Mouse (Mus musculus) liver, embryonic 14.5 days (tissue): ENCODE data around the gene 1810043G02Rik. TPM values are rescaled to one million over a fixed set of nuclear protein-coding genes. Genes with fewer than 3 reads are reported as not detected.

Experiments
- ATAC-seq: fragments of 200-750 bp; cut with Nextera tagmentation; 2 replicates; pipeline ENCODE4 v1.8.0; 2017; ENCODE audit warnings: moderate number of reproducible peaks, mild to moderate bottlenecking, moderate library complexity; ENCODE audit not compliant: insufficient read depth
- DNase-seq, 3 experiments: peaks; one replicate each; pipeline ENCODE4 v3.0.0-alpha.2; 2012 to 2013; ENCODE audit warnings: low read depth in 3 of 3, low spot score in 3 of 3
- H3K27ac ChIP-seq: fragments of 300-500 bp; sonication (generic); 2 replicates; pipeline ENCODE4 v1.5.1; 2014; ENCODE audit warnings: moderate library complexity, mild to moderate bottlenecking, control low read depth, inconsistent platforms
- H3K27me3 ChIP-seq: fragments of 300-500 bp; sonication (generic); 2 replicates; pipeline ENCODE4 v1.6.1; 2014; ENCODE audit warnings: mild to moderate bottlenecking, low read length, moderate library complexity; ENCODE audit not compliant: control insufficient read depth, insufficient read depth
- H3K36me3 ChIP-seq: fragments of 300-500 bp; sonication (generic); replicated peaks from 2 replicates; pipeline ENCODE4 v1.6.1; 2014; ENCODE audit warnings: low read depth; ENCODE audit not compliant: control insufficient read depth, insufficient read depth
- H3K4me1 ChIP-seq, 2 experiments: fragments of 200-500 bp in 1 of 2; fragments of 300-500 bp in 1 of 2; sonication (generic) in 1 of 2; replicated peaks; 2 replicates each; pipeline ENCODE4 v1.6.1; 2012 to 2014; ENCODE audit warnings: antibody characterized with exemption in 1 of 2, inconsistent platforms in 1 of 2, low read length in 1 of 2; ENCODE audit not compliant: control insufficient read depth in 2 of 2, insufficient read depth in 2 of 2
- H3K4me2 ChIP-seq: fragments of 300-500 bp; sonication (generic); 2 replicates; pipeline ENCODE4 v1.6.1; 2014; ENCODE audit warnings: low read depth, mild to moderate bottlenecking, control low read depth, moderate library complexity
- H3K4me3 ChIP-seq, 2 experiments: fragments of 200-500 bp in 1 of 2; fragments of 300-500 bp in 1 of 2; sonication (generic) in 1 of 2; 2 replicates each; pipeline ENCODE4 v1.5.1; 2012 to 2014; ENCODE audit warnings: low read depth in 2 of 2, low read length in 2 of 2, mild to moderate bottlenecking in 2 of 2, control low read depth in 1 of 2, inconsistent platforms in 1 of 2, moderate library complexity in 1 of 2; ENCODE audit not compliant: insufficient read depth in 1 of 2
- H3K9ac ChIP-seq: fragments of 300-500 bp; sonication (generic); replicated peaks from 2 replicates; pipeline ENCODE4 v1.6.1; 2014; ENCODE audit warnings: mild to moderate bottlenecking, control low read depth, moderate library complexity
- H3K9me3 ChIP-seq: fragments of 300-500 bp; sonication (generic); 2 replicates; pipeline ENCODE4 v1.6.1; 2016; ENCODE audit warnings: low read length, mixed read lengths; ENCODE audit not compliant: control insufficient read depth
- CTCF ChIP-seq: IDR thresholded peaks from 2 replicates; pipeline ENCODE4 v1.5.1; 2016; ENCODE audit warnings: antibody characterized with exemption, low read depth, control low read depth
- EP300 ChIP-seq: IDR thresholded peaks from 2 replicates; pipeline ENCODE4 v1.6.1; 2016; ENCODE audit warnings: antibody characterized with exemption, low read depth
- WGBS: fragments of 180-500 bp; shearing (Covaris S2); extraction: QIAGEN DNeasy Blood & Tissue Kit; methylation state at CpG from one replicate; pipeline ENCODE4 v1.1.7; 2014; ENCODE audit not compliant: insufficient replicate concordance; 5-methylcytosine and 5-hydroxymethylcytosine counted together
- polyA plus RNA-seq, 2 experiments: library from polyadenylated mRNA; depleted of rRNA in 1 of 2; stranded (reverse) in 1 of 2; unstranded in 1 of 2; fragments of >200 nt; fragmentation: Nextera tagmentation in 1 of 2; extraction: Ambion mirVana in 1 of 2; gene quantifications; 2 replicates each; pipeline versions ENCODE4 v1.2.1 to v1.2.3; 2012 to 2014

Gene 1810043G02Rik
- polyA plus RNA-seq, 2 experiments: 4.5 TPM

GRCm38 (mm10) chr10:77985775-77986174 is 7.5 kb downstream of the 1810043G02Rik start:
- H3K9ac ChIP-seq: no peak overlapping the region

GRCm38 (mm10) chr10:77995639-77996038 is 17.3 kb downstream of the 1810043G02Rik start:
- Histone ChIP-seq H3K4me2 (no peak overlapping the region), H3K9me3 (no peaks in the 10 kb centered on the region), H3K27ac (no peak overlapping the region), H3K4me3 (no peak overlapping the region), H3K36me3 (peaks cover 84% of the 10 kb centered on the region), H3K9ac (no peak overlapping the region), H3K27me3 (no peaks in the 10 kb centered on the region), H3K4me1 (no peaks in the 10 kb centered on the region)
- 81% methylated on average over 3 of the region's 3 CpGs for WGBS
- TF ChIP-seq CTCF (no peak), EP300 (no peak)
- no peak for ATAC-seq
- no peak for DNase-seq

More at GRCm38 (mm10) chr10:77985775-77986174, 7.5 kb downstream of the 1810043G02Rik start:
- Histone ChIP-seq H3K27ac (no peak overlapping the region), H3K36me3 (peaks cover 32% of the 10 kb centered on the region), H3K4me1 (no peaks in the 10 kb centered on the region), H3K4me2 (no peak overlapping the region), H3K27me3 (no peaks in the 10 kb centered on the region), H3K9me3 (no peaks in the 10 kb centered on the region), H3K4me3 (no peak overlapping the region)
- no peak for DNase-seq
- no peak for ATAC-seq
- TF ChIP-seq EP300 (no peak), CTCF (no peak)
- WGBS: 77% methylated on average over 5 of the region's 5 CpGs

GRCm38 (mm10) chr10:78000200-78000599 is 21.9 kb downstream of the 1810043G02Rik start:
- Histone ChIP-seq H3K4me2 (no peak overlapping the region), H3K9ac (no peak overlapping the region)
- WGBS: 81% methylated on average over 5 of the region's 5 CpGs

GRCm38 (mm10) chr10:78001796-78002195 is 23.5 kb downstream of the 1810043G02Rik start:
- H3K4me1 ChIP-seq: peaks cover 28 to 29% of the 10 kb centered on the region in 2 experiments
- WGBS: 84% methylated on average over 11 of the region's 11 CpGs
- TF ChIP-seq EP300 (no peak), CTCF (no peak)
- no peak for DNase-seq
- no peaks in the 10 kb centered on the region for H3K27me3 ChIP-seq
- H3K4me2 ChIP-seq: no peak overlapping the region
- H3K4me3 ChIP-seq: no peak overlapping the region
- H3K9ac ChIP-seq: no peak overlapping the region
- H3K9me3 ChIP-seq: no peaks in the 10 kb centered on the region
- no peak overlapping the region for H3K27ac ChIP-seq
- H3K36me3 ChIP-seq: peaks cover 60% of the 10 kb centered on the region
- ATAC-seq: no peak

More at GRCm38 (mm10) chr10:78000200-78000599, 21.9 kb downstream of the 1810043G02Rik start:
- Histone ChIP-seq H3K36me3 (peaks cover 74% of the 10 kb centered on the region), H3K9me3 (no peaks in the 10 kb centered on the region), H3K27ac (no peak overlapping the region), H3K4me1 (peaks cover 13% of the 10 kb centered on the region in 2 experiments), H3K4me3 (no peak overlapping the region), H3K27me3 (no peaks in the 10 kb centered on the region)
- no peak for DNase-seq
- ATAC-seq: no peak
- TF ChIP-seq EP300 (no peak), CTCF (no peak)

GRCm38 (mm10) chr10:78002316-78002715 is 24.0 kb downstream of the 1810043G02Rik start:
- no peak overlapping the region for H3K9ac ChIP-seq
- no peaks in the 10 kb centered on the region for H3K9me3 ChIP-seq
- DNase-seq: no peak
- no peak overlapping the region for H3K27ac ChIP-seq
- WGBS: 81% methylated on average over 2 of the region's 2 CpGs
- no peak overlapping the region for H3K4me2 ChIP-seq
- no peak for ATAC-seq
- H3K4me3 ChIP-seq: no peak overlapping the region
- H3K36me3 ChIP-seq: peaks cover 60% of the 10 kb centered on the region
- H3K4me1 ChIP-seq: peaks cover 33 to 34% of the 10 kb centered on the region in 2 experiments
- TF ChIP-seq CTCF (no peak), EP300 (no peak)
- no peaks in the 10 kb centered on the region for H3K27me3 ChIP-seq
